Comparison of ENCODE assay signal across 9 mouse cellular contexts in genomic region chr9:102879545-102879944, GRCm38 (mm10). TPM values are rescaled to one million over a fixed set of nuclear protein-coding genes. Genes with fewer than 3 reads are reported as not detected.
DNase-seq lines count a peak whose midpoint lies in the region; ATAC-seq and TF ChIP-seq lines count a peak whose summit lies in the region.
"Had no signal": no experiment of that assay in that cellular context is flagged by ENCODE, and none has a peak within 500 bp of the region (broad histone marks: within the 10 kb centered on the region; RNA-seq: fewer than 3 reads in every experiment).

No protein-coding gene starts in this region.

- H3K4me1 ChIP-seq in hindbrain, embryonic 14.5 days (replicated peaks; ENCODE audit: control insufficient read depth, insufficient read depth, low read length) = no peaks in the 10 kb centered on the region
- no peaks in the 10 kb centered on the region for H3K4me1 ChIP-seq in hindbrain, embryonic 16.5 days (ENCODE audit: control insufficient read depth, insufficient read depth, low read depth, low read length)
- no peaks in the 10 kb centered on the region for H3K4me1 ChIP-seq in heart, postnatal 0 days (ENCODE audit: control insufficient read depth, insufficient read depth)
- H3K4me1 ChIP-seq: midbrain, embryonic 12.5 days had no signal

- H3K9me3 ChIP-seq in hindbrain, embryonic 14.5 days (ENCODE audit: control insufficient read depth, low read length) = no peaks in the 10 kb centered on the region
- no peaks in the 10 kb centered on the region for H3K9me3 ChIP-seq in hindbrain, embryonic 16.5 days (ENCODE audit: control insufficient read depth, low read length)
- H3K9me3 ChIP-seq in heart, postnatal 0 days (replicated peaks; ENCODE audit: control insufficient read depth, low read length) = no peaks in the 10 kb centered on the region
- H3K9me3 ChIP-seq: midbrain, embryonic 12.5 days had no signal

- 67% methylated on average over 8 of the region's 8 CpGs for WGBS in hindbrain, embryonic 14.5 days
- WGBS in hindbrain, embryonic 16.5 days = 62% methylated on average over 8 of the region's 8 CpGs
- 43% methylated on average over 8 of the region's 8 CpGs for WGBS in heart, postnatal 0 days

- TF ChIP-seq CTCF in heart, postnatal 0 days (IDR thresholded peaks at IDR 0.05; ENCODE audit: low read depth) = peak; percentile 72

- DNase-seq in hindbrain, embryonic 14.5 days (ENCODE audit: low spot score) = peak; percentile 82
- peak; percentile 49 for DNase-seq in ES-CJ7 (ENCODE audit: low read depth, low spot score)
- peak; percentile 73 for DNase-seq in c-Kit-positive CD71-positive TER-119-negative erythroid progenitor cells, embryonic 14.5 days (ENCODE audit: low read depth)
- peak; percentile 66 for DNase-seq in heart, postnatal 0 days (ENCODE audit: low spot score)
- DNase-seq in left cerebral cortex, adult 18-20 months (ENCODE audit: low spot score in 2 of 2) = peak; percentile 46 to 52
- DNase-seq in yolk sac, embryonic 10.5 days (ENCODE audit: low spot score) = peak; percentile 47

- no peak for ATAC-seq in hindbrain, embryonic 14.5 days (ENCODE audit: low FRiP score)
- no peak for ATAC-seq in hindbrain, embryonic 16.5 days
- no peak; the same call in 1 of the 2 replicates for ATAC-seq in heart, postnatal 0 days (ENCODE audit: insufficient read depth, low read depth)
- ATAC-seq in monocyte, adult 5-6 weeks (replicated peaks; ENCODE audit: insufficient number of reproducible peaks, low FRiP score, low TSS enrichment, poor library complexity, severe bottlenecking) = peak; percentile 66; the same call in 1 of the 2 replicates

- no peak for TF ChIP-seq EP300 in heart, postnatal 0 days (IDR thresholded peaks at IDR 0.05; ENCODE audit: low read depth)

- no peak overlapping the region for H3K9ac ChIP-seq in hindbrain, embryonic 14.5 days
- H3K9ac ChIP-seq in hindbrain, embryonic 16.5 days (ENCODE audit: low read depth, low read length) = no peak overlapping the region
- no peak overlapping the region for H3K9ac ChIP-seq in heart, postnatal 0 days (replicated peaks; ENCODE audit: low read depth, low read length)
- H3K9ac ChIP-seq: midbrain, embryonic 12.5 days had no signal

- peaks cover 49% of the 10 kb centered on the region for H3K36me3 ChIP-seq in hindbrain, embryonic 14.5 days (replicated peaks; ENCODE audit: control insufficient read depth, insufficient read depth)
- H3K36me3 ChIP-seq in hindbrain, embryonic 16.5 days (ENCODE audit: control insufficient read depth, insufficient read depth, low read length) = peaks cover 2% of the 10 kb centered on the region
- H3K36me3 ChIP-seq in heart, postnatal 0 days (replicated peaks; ENCODE audit: control insufficient read depth, insufficient read depth, low read length) = peaks cover 58% of the 10 kb centered on the region

- no peak overlapping the region for H3K4me3 ChIP-seq in hindbrain, embryonic 14.5 days (replicated peaks; ENCODE audit: low read length)
- H3K4me3 ChIP-seq in hindbrain, embryonic 16.5 days (ENCODE audit: low read length) = no peak overlapping the region
- no peak overlapping the region for H3K4me3 ChIP-seq in heart, postnatal 0 days (ENCODE audit: low read depth, low read length)
- H3K4me3 ChIP-seq: midbrain, embryonic 12.5 days had no signal

- H3K27me3 ChIP-seq in hindbrain, embryonic 14.5 days (ENCODE audit: control insufficient read depth, insufficient read depth, low read length) = no peaks in the 10 kb centered on the region
- no peaks in the 10 kb centered on the region for H3K27me3 ChIP-seq in hindbrain, embryonic 16.5 days (replicated peaks; ENCODE audit: control insufficient read depth, insufficient read depth, low read length)
- H3K27me3 ChIP-seq in heart, postnatal 0 days (ENCODE audit: control insufficient read depth, insufficient read depth, low read length) = no peaks in the 10 kb centered on the region
- H3K27me3 ChIP-seq: midbrain, embryonic 12.5 days had no signal

- no peak overlapping the region for H3K27ac ChIP-seq in hindbrain, embryonic 14.5 days
- no peak overlapping the region for H3K27ac ChIP-seq in hindbrain, embryonic 16.5 days (ENCODE audit: low read depth, low read length)
- no peak overlapping the region for H3K27ac ChIP-seq in heart, postnatal 0 days (ENCODE audit: low read depth)
- H3K27ac ChIP-seq: midbrain, embryonic 12.5 days had no signal

- H3K4me2 ChIP-seq in hindbrain, embryonic 14.5 days (replicated peaks) = no peak overlapping the region
- H3K4me2 ChIP-seq in hindbrain, embryonic 16.5 days (ENCODE audit: low read length) = no peak overlapping the region
- H3K4me2 ChIP-seq in heart, postnatal 0 days (ENCODE audit: low read depth, low read length) = no peak overlapping the region
- H3K4me2 ChIP-seq: midbrain, embryonic 12.5 days had no signal

RNA-seq across cellular contexts. Expression of gene Ryk, which starts 44.8 kb away (rescaled TPM):
- 14.1 and 14.5 TPM in 2 replicates for polyA plus RNA-seq in hindbrain, embryonic 14.5 days (2014; fragmentation: Nextera tagmentation; extraction: Ambion mirVana)
- 8.9 and 9.9 TPM in 2 replicates for polyA plus RNA-seq in hindbrain, embryonic 16.5 days (2015; fragmentation: Nextera tagmentation; extraction: Ambion mirVana)
- 60.2 and 66.1 TPM in 2 replicates for total RNA-seq in heart, postnatal 0 days (2014; rRNA removed; ENCODE audit: low replicate concordance)
- polyA plus RNA-seq in heart, postnatal 0 days (2015; fragmentation: Nextera tagmentation; extraction: Ambion mirVana) = 8.2 and 8.8 TPM in 2 replicates
- 10 to 100 TPM; 37.1 to 38.7 TPM for total RNA-seq in left cerebral cortex, adult 18-20 months (2021)
- total RNA-seq in monocyte, adult 5-6 weeks (2017) = 1.4 to 1.7 TPM in 2 of 3 replicates, not detected in the other

Comparison
In these comparisons a context has a peak if more than half of its experiments do, and no peak if none do; other contexts are left out.
1. RNA of gene Ryk, which starts 44.8 kb away (total RNA-seq): 60.2 to 66.1 TPM in heart, postnatal 0 days and 37.1 to 38.7 TPM in left cerebral cortex, adult 18-20 months; 1.4 to 1.7 TPM in monocyte, adult 5-6 weeks; every median in the first group is over 10 times any median in the second.
2. Peak in every context shown above with its lines, with median percentiles within 50 percentile points of each other: DNase-seq.